Mouse (Mus musculus) liver, adult (tissue): ENCODE results near the gene Mxra7.
A peak's percentile ranks its signal among the peaks of the same experiment; 100 is the strongest.

Experiments used
- GATA4 ChIP-seq: IDR thresholded peaks from 2 replicates; pipeline ENCODE4 v1.6.1; 2014; ENCODE audit warnings: mild to moderate bottlenecking, low read length; ENCODE audit not compliant: insufficient replicate concordance

The Mxra7 gene

DNA sequence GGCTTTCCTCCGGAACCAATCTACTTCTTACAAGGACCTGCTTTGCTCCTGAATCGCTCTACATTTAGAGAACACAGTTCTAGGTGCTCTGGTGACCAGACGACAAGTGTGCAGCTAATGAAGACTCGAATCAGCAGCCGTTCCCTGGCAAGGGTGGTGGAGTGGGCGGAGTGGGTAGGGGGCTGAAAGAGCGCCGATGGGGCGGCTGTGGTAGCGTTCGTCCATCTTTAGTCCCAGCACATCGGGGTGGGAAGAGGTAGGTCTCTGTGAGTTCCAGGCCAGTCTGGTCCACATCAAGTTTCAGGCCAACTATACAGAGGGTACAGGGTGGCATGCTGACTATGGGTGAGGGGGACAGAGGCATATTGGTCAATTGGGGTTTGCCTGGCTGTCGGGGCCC lies 14.2 kb downstream of the Mxra7 start:
- TF ChIP-seq GATA4 = no peak

DNA sequence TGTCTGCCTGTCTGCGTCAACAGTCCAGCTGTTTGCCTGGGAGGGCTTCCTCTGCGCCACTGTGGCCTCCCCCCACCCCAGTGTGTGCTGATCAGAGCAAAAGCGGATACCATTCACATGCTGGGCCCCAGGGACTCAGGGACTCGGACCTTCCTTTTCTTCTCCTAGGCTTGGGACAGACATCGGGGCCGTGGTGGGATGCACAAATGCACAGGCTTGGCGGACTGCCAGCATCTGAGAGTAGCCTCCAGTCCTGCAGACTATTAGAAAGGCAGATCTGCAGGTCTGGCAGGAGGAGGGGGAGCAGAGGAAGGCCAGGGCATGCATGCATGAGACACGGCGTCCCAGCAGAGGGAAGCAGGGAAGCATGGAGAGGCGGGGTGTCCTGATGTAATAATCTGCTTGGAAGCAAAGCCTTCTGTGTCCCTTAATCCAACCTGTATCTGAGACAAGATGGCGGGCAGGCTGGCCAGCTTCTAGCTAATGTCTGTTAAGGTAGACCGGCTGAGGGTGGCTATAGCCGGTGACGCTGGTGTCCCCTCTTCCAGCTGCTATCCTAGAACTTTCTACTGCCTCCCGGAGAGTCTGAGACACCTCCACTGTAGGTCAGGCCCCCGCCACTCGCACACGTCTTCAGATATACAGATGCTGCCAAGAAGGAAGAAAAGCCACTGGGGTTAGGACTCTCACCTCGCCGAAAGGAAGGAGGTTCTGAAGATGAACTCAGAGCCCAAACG lies 14.9 kb downstream of the Mxra7 start:
- no peak for TF ChIP-seq GATA4

DNA sequence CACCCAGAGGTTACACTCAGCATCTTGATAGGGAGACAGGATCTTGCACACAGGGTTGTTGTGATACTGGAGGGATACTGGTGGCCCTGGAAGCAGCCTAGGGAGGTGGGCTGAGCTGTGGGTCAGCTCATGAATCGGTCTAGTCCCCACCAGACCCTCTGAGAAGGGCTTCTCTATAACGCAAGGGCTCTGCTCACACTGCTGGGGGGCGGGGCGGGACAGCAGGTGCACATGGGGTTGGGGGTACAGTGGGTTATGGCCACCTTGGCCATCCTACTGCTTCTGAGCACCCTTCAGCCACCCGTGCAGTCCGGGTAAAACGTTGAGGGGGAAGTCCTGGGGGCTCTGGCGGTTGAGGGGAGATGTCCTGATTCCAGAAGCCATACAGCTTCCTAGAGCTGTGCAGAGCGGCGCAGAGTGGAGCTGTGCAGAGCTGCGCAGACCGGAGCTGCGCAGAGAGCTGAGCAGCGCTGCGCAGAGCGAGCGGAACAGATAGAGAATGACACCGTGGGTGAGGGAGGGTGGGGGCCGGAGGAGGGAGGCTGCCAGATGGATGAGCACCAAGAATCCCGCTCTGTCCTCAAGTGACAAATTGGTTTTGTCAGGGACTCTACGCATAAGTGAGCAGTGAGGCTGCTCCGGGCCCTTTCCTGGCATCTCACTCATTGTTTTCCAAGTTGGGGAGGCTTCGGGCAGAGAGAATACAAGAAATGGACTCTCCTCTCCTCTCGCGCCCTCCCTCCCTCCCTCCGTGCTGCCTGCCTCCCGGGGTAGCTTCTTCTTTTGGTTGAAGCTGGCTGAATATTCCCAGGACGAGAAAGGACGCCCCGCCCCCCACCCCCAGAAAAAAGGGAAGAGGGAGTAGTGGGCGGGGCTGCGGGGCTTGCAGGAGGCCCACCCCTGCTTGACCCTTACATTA lies 16.6 kb downstream of the Mxra7 start:
- TF ChIP-seq GATA4 = no peak

DNA sequence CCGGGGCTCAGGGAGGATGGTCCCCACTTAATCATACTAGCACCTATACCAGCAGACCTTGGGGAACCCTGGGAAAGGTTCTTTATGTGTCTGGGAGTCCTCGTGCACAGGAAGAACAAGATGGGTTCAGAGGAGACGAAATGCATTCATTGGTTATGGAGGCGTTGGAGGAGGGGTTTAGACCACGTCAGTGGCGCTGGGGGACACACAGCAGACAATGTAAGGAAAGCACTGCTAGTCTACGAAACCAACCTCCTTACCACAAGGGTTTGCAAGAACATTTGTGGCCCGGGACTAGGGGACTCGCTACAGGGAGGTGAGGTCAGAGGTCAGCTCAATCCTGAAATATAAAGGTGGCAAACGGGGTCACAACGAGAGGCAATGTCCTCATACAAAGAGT lies 17.3 kb downstream of the Mxra7 start:
- no peak for TF ChIP-seq GATA4

DNA sequence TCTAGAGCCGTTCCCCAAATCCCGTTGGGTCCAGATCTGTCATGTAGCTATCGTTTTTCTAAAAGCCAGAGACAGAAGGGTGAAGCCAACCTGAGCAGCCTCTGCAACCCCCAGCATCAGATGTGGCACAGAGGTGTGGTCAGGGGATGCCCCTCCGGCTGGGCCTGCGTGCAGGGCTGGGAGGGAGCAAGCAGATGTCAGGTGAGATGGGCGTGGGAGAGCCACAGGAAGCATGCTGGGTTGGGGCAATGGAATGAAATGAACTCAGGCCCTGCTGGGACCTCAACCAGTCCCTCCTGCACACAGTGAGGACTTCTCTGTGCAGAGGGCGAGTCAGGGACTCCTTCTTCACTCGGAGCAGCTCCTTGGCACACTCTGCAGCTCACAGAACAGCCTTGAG lies 18.3 kb downstream of the Mxra7 start:
- no peak for TF ChIP-seq GATA4

DNA sequence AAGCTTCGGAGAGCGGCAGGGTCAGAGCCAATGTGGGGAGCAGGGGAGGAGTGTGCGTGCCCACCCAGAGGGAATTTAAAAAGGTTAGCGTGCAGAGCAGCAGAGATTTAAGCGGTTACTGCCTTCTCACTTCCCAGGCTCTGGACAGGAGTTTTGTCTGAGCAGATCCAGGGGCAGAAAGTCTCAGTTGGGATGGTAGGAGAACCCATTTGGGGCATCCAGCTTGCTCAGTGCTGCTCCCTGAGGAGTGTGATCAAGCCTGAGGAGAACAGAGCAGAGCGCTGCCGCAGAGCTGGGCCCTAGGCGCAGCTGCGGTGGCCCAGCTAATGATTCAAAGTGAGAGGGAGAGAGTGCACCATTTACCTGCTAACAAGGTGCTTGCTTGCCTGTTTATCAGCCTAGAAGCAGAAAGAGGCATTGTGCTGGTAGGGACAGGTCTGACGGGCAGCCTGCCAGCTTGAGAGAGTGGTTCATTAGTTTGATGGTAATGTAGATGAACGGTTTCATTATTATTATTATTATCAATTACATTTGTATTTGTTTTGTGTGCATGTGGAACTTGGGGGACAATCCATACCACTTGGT lies 18.9 kb downstream of the Mxra7 start:
- TF ChIP-seq GATA4 = no peak

DNA sequence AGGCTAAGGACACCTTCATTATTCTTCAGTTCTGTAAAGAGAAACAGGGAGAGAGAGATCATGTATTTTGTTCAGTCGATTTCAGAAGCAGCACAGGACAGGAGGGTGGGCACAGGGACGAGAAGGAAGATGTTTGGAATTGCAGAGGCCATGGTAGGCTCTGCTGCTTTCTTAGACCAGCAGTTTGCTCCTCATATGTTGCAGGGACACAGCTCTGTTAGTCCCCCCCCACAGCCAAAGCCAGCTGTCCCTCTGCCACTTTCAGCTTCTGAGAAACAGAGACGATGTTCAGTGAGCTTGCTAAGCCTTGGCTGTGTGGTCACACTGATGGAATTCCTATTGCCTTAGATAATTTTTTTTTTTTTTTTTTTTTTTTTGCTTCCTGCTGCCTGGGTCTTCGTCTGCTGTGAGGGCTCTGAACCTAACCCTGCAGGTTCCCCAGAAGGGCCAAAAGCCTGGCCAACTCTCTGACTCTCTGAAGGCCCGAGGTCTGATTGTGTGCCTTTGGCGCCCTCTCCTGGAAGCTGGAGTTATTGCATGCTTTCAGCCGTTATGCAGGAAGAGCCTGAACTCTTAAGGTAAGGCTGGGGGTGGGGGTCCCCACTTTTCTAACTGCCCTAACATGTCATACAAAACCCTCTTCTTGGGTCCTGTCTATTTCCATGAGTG lies 19.8 kb downstream of the Mxra7 start:
- TF ChIP-seq GATA4 = no peak

DNA sequence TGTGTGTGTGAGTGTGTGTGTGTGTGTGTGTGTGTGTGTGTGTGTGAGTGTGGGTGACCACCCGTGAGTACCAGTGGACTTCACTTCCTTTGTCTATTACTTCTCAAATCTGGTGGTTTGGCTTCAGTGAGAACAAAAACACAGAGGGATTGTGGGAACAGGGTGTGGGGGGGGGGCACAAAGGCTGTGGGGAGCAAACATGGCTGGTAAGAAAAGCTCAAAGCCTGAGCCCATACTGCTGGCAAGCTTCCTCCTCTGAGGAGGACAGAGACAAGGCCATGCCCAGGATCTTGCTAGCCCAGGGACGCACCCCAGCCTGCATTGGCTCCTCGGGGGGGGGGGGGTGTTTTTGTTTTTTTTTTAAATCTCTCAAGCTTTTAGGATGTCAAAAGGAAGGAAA lies 20.3 kb downstream of the Mxra7 start:
- TF ChIP-seq GATA4 = no peak

DNA sequence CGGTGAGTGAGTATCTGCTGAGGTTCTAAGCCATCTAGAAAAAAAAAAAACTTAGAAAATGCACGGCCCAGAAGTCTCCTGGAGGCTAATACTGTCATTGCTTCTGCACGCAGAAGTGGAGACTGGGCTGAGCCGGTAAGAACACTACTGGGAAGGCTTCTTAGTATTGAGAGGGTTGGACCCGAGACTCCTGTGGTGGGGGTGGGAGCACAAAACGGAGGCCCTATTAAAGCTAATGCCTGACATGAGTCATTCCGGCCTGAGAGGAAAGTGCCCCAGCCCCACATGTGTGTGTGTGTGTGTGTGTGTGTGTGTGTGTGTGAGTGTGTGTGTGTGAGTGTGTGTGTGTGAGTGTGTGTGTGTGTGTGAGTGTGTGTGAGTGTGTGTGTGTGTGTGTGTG lies 20.7 kb downstream of the Mxra7 start:
- TF ChIP-seq GATA4 = no peak

DNA sequence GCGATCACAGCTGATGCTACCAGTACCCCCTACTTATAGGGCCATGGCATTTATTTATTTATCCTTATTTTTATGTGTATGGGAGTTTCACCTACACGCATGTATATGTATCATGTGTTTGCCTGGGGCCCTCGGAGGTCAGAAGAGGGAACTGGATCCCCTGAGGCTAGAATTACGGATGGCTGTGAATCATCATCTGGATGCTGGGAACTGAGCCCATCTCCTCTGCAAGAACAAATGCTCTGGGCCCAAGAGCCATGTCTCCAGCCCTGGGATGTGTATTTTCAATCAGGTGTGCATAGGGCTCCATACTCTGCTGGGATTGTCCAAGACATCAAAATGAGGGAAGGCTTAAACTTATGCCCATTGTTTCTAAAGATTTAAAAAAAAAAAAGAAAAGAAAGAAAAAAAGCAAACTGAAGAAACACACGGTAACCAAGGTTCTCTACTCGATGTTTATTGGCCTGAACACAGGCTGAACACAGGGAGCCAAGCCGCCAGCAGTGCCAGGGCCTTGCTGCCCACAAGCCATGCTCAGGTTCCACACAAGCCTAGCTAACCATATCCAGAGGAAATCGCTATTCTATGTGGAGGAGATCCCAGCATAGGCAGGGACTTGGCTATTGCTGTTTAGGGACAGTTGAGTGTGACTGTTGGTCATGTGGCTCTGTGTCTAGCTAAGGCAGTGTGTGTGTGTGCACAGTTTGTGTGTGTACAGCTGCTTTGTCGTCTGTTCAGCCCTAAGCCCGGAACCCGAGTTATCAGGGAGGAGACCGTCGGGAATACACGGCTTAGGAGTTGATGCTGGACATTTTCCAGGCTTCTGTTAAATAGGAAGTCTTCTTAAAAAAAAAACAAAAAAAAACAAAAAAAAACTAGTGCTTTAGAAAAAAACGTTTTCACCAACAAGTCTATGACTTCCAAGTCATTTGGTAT lies 21.4 kb downstream of the Mxra7 start:
- TF ChIP-seq GATA4 = peak; percentile 47; the same call in 1 of the 2 replicates

DNA sequence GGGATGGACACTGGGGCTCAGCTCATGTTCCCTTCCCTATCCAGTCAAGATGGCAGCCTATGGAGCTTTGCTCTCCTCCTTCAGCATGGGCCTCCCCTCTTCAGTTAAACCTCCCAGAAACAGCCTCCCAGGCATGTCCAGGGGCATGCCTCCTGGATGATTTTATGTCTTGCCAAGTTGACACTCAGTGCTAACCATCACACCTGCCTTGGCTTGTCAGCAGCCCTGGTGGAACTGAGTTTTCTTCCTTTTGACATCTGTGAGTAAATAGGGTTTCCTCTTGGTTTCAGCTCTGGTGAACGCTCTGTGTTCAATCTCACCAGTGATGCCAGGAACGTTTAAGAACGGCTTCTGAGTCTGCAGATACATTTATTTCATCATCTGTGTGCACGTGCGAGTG lies 25.1 kb downstream of the Mxra7 start:
- TF ChIP-seq GATA4 = no peak

DNA sequence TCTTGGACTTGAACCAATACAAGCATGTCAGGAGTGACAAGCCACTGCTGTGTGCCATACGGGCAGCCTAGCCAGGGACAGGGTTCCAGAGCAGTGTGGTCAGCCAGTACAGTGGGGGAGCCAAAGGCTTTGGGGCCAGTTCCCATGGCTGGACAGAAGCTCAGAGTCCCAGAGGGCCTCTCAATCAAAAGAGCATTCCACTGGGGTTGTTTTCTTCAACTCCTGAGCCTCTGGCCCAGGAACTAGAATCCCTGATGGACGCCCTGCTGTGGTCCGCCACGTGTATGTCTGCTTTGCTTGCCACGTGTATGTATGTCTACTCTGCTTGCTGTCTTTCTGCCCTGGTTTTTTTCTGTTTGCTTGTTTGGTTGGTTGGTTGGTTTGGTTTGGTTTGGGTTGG lies 26.7 kb downstream of the Mxra7 start:
- no peak for TF ChIP-seq GATA4

DNA sequence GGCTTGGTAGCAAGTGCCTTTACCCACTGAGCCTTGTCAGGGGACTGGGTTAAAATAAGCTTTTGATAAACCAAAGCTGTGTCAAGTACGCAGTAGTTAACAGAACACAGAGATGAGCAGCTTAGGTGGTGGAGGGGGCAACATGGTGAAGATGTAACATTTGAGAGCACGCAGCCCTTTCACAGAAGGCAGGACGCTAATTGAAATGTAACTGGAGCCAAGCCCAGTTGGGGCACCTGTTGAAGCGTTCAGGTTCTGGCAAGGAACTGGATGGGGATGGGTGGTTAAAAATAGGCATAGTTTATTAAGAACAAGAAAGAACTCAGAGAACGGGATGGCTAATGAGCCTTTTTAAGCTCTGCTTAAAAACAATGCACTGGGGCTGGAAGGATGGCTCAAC lies 28.5 kb downstream of the Mxra7 start:
- no peak for TF ChIP-seq GATA4

DNA sequence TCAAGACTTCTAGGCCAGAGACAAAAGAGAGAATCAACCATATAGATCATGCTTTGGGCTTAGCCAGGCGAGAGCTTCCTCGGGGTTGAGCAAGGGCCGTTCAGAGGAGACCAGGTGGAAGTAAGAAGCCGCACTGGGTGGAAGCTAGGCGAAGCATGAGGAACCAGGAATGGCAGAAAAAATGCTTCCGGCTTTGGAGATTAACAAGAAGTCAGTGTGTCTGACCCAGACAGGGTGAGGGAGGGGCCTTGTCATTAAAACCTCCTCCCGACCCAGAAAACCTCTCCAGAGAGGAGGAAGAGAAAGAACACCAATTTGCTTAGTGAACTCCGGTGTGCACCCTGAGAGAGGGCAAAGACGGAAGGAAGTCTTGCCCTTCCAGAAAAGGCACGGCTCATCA lies 43.6 kb downstream of the Mxra7 start:
- no peak for TF ChIP-seq GATA4
